19 mouse cellular contexts compared by ENCODE assay signal in genomic region chr11:94985140-94985539, GRCm38 (mm10). TPM values are rescaled to one million over a fixed set of nuclear protein-coding genes. Genes with fewer than 3 reads are reported as not detected.
DNase-seq lines count a peak whose midpoint lies in the region; ATAC-seq lines count a peak whose summit lies in the region.
"Had no signal": no experiment of that assay in that cellular context is flagged by ENCODE, and none has a peak within 500 bp of the region (broad histone marks: within the 10 kb centered on the region; RNA-seq: fewer than 3 reads in every experiment).

No protein-coding gene starts in this region.

- WGBS in liver, embryonic 11.5 days: 50% methylated on average over 1 of the region's 1 CpGs
- 25% methylated on average over 1 of the region's 1 CpGs for WGBS in stomach, embryonic 15.5 days

- no peak for ATAC-seq in liver, embryonic 11.5 days (replicated peaks; ENCODE audit: low FRiP score)
- no peak for ATAC-seq in stomach, embryonic 15.5 days (ENCODE audit: insufficient read depth, low FRiP score, low read depth)

- H3K4me1 ChIP-seq in liver, embryonic 11.5 days (replicated peaks; ENCODE audit: control insufficient read depth, insufficient read depth, low read length): peaks cover 39% of the 10 kb centered on the region
- H3K4me1 ChIP-seq in stomach, embryonic 15.5 days: peaks cover 27% of the 10 kb centered on the region

- no peak overlapping the region for H3K9ac ChIP-seq in liver, embryonic 11.5 days (ENCODE audit: low read depth, low read length)
- H3K9ac ChIP-seq in stomach, embryonic 15.5 days: no peak overlapping the region
- H3K9ac ChIP-seq: hindbrain, embryonic 14.5 days; limb, embryonic 12.5 days; neural tube, embryonic 12.5 days had no signal

- H3K36me3 ChIP-seq in liver, embryonic 11.5 days (ENCODE audit: control insufficient read depth, insufficient read depth, low read length): no peaks in the 10 kb centered on the region
- H3K36me3 ChIP-seq in stomach, embryonic 15.5 days: no peaks in the 10 kb centered on the region
- H3K36me3 ChIP-seq: limb, embryonic 12.5 days; neural tube, embryonic 12.5 days had no signal

- H3K27me3 ChIP-seq in liver, embryonic 11.5 days (replicated peaks; ENCODE audit: control insufficient read depth, insufficient read depth, low read length): no peaks in the 10 kb centered on the region
- no peaks in the 10 kb centered on the region for H3K27me3 ChIP-seq in stomach, embryonic 15.5 days (replicated peaks)
- H3K27me3 ChIP-seq: limb, embryonic 12.5 days; neural tube, embryonic 12.5 days had no signal

- no peak overlapping the region for H3K4me2 ChIP-seq in liver, embryonic 11.5 days
- H3K4me2 ChIP-seq in stomach, embryonic 15.5 days: no peak overlapping the region
- H3K4me2 ChIP-seq: hindbrain, embryonic 14.5 days; limb, embryonic 12.5 days; neural tube, embryonic 12.5 days had no signal

- no peaks in the 10 kb centered on the region for H3K9me3 ChIP-seq in liver, embryonic 11.5 days (ENCODE audit: control insufficient read depth, low read length)
- no peaks in the 10 kb centered on the region for H3K9me3 ChIP-seq in stomach, embryonic 15.5 days
- H3K9me3 ChIP-seq: limb, embryonic 12.5 days; neural tube, embryonic 12.5 days had no signal

- no peak overlapping the region for H3K4me3 ChIP-seq in liver, embryonic 11.5 days (ENCODE audit: low read depth, low read length)
- H3K4me3 ChIP-seq in stomach, embryonic 15.5 days (replicated peaks): no peak overlapping the region
- H3K4me3 ChIP-seq: heart, adult 2 months; left cerebral cortex, adult 2 months; limb, embryonic 12.5 days; neural tube, embryonic 12.5 days had no signal

- no peak overlapping the region for H3K27ac ChIP-seq in liver, embryonic 11.5 days (ENCODE audit: low read depth, low read length)
- peak overlapping the region; percentile 40; the same call in 1 of the 2 replicates for H3K27ac ChIP-seq in stomach, embryonic 15.5 days
- H3K27ac ChIP-seq: heart, adult 2 months; hindbrain, embryonic 14.5 days; left cerebral cortex, adult 2 months; limb, embryonic 12.5 days; neural tube, embryonic 12.5 days had no signal

- DNase-seq in embryo, embryonic 10.5 days (ENCODE audit: low spot score): peak; percentile 58
- no peak for DNase-seq in embryo, embryonic 10 days (ENCODE audit: low spot score)
- peak; percentile 46 for DNase-seq in liver
- no peak for DNase-seq in liver, embryonic 11.5 days (ENCODE audit: low spot score)
- peak; percentile 17 for DNase-seq in retina, embryonic 14.5 days (ENCODE audit: low spot score)
- DNase-seq in retina, postnatal 1 day: no peak
- DNase-seq in right cerebral cortex, postnatal 10 days (ENCODE audit: low spot score in 2 of 2): no peak
- DNase-seq: gastrocnemius, postnatal 10 days; heart, postnatal 10 days; kidney, adult 2 months; kidney, postnatal 14 days; right cerebral cortex, postnatal 25 days had no signal

RNA-seq across cellular contexts. Expression of gene Ppp1r9b, which starts 5.7 kb away (rescaled TPM):
- 21.9 and 27.9 TPM in 2 replicates for polyA plus RNA-seq in liver, embryonic 11.5 days (2014; fragmentation: Nextera tagmentation; extraction: Ambion mirVana)
- polyA plus RNA-seq in stomach, embryonic 15.5 days (2015; fragmentation: Nextera tagmentation; extraction: Ambion mirVana): 10.3 TPM in 2 replicates

RNA-seq across cellular contexts. Expression of gene Sgca, which starts 9.0 kb away (rescaled TPM):
- 0.22 and 0.30 TPM in 2 replicates for polyA plus RNA-seq in liver, embryonic 11.5 days (2014; fragmentation: Nextera tagmentation; extraction: Ambion mirVana)
- polyA plus RNA-seq in stomach, embryonic 15.5 days (2015; fragmentation: Nextera tagmentation; extraction: Ambion mirVana): 0.17 and 0.27 TPM in 2 replicates

RNA-seq across cellular contexts. Expression of gene Hils1, which starts 17.7 kb away (rescaled TPM):
- not detected in 2 replicates for polyA plus RNA-seq in liver, embryonic 11.5 days (2014; fragmentation: Nextera tagmentation; extraction: Ambion mirVana)
- not detected in 2 replicates for polyA plus RNA-seq in stomach, embryonic 15.5 days (2015; fragmentation: Nextera tagmentation; extraction: Ambion mirVana)
- polyA plus RNA-seq: hindbrain, embryonic 14.5 days; kidney, adult 2 months; limb, embryonic 12.5 days; lung, embryonic 16.5 days; neural tube, embryonic 12.5 days had no signal

RNA-seq across cellular contexts. Expression of gene Samd14, which starts 24.5 kb away (rescaled TPM):
- polyA plus RNA-seq in liver, embryonic 11.5 days (2014; fragmentation: Nextera tagmentation; extraction: Ambion mirVana): 55.8 and 57.8 TPM in 2 replicates
- 19.8 and 21.1 TPM in 2 replicates for polyA plus RNA-seq in stomach, embryonic 15.5 days (2015; fragmentation: Nextera tagmentation; extraction: Ambion mirVana)

RNA-seq across cellular contexts. Expression of gene Col1a1, which starts 49.1 kb away (rescaled TPM):
- polyA plus RNA-seq in liver, embryonic 11.5 days (2014; fragmentation: Nextera tagmentation; extraction: Ambion mirVana): 191 and 221 TPM in 2 replicates
- 1,375 and 1,459 TPM in 2 replicates for polyA plus RNA-seq in stomach, embryonic 15.5 days (2015; fragmentation: Nextera tagmentation; extraction: Ambion mirVana)

Comparison
In these comparisons a context has a peak if more than half of its experiments do, and no peak if none do; other contexts are left out.
1. DNase-seq: peak in embryo, embryonic 10.5 days (single experiment), liver (single experiment) and retina, embryonic 14.5 days (single experiment); none in embryo, embryonic 10 days (single experiment), liver, embryonic 11.5 days (single experiment), retina, postnatal 1 day (single experiment) and right cerebral cortex, postnatal 10 days (0 of 2).